Mouse (Mus musculus): ENCODE results near the gene Gm19684.
"Not testable (repeated sequence)": the region's sequence is repeated elsewhere in the genome, so short reads cannot be mapped to it uniquely, and the experiment has no call there.

DNA sequence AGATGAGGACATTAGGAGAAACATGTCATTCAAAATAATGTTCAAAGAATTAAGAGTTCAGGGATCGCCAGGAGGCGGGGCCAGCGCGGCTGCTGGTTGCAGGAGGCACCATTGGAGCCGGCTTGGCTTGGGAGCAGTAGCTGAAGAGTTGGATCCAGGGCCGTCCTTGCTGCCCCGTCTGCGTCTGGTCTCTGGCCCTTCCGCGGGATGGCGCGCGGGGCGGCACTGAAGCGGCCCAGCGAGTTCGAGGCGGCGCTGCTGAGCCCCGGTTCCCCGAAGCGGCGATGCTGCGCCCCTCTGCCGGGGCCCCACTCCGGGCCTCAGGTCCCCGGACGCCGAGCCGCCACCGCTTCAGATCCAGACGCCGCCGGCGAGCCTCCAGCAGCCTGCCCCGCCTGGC lies 36.3 kb downstream of the Gm19684 start:
- not testable (repeated sequence) for TF ChIP-seq POLR2A (IDR thresholded peaks at IDR 0.05; ENCODE audit: extremely low read depth, insufficient read depth, low read length); CTCF (IDR thresholded peaks at IDR 0.05; ENCODE audit: low read depth, low read length)
